Mouse (Mus musculus): ENCODE results near the gene Diaph2. TPM values are rescaled to one million over a fixed set of nuclear protein-coding genes. Genes with fewer than 3 reads are reported as not detected.
"Not testable (repeated sequence)": the region's sequence is repeated elsewhere in the genome, so short reads cannot be mapped to it uniquely, and the experiment has no call there.

The Diaph2 gene
- polyA plus RNA-seq, 1 experiment, result 1.4 TPM

DNA sequence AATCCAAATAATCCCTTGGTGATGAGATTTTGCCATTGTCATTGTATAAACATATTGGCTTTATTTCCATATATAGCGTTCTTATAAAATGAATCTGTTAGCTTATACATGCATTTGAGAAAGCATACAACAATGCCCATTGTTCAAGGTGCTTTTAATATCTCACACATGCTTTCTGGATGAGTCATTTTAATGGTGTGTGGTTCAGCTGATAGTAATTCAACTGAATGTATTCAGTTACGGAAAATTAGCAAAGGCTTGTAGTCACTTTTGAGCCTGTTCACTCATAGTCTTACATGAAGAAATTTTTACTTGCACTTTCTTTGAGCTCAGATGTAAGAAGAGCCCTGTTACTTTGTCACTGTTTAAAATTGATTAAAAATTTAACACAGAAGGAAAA lies 423.6 kb downstream of the Diaph2 start:
- no peaks in the 10 kb centered on the region for H3K27me3 ChIP-seq (ENCODE audit: control insufficient read depth, insufficient read depth, insufficient read length)
- no peak overlapping the region for H3ac ChIP-seq (ENCODE audit: control insufficient read depth, insufficient read length, low read depth)
- H3K4me3 ChIP-seq (ENCODE audit: insufficient read depth, poor library complexity, severe bottlenecking), result no peak overlapping the region
- H3K79me2 ChIP-seq (ENCODE audit: control insufficient read depth, insufficient read depth), result no peaks in the 10 kb centered on the region
- H3K36me3 ChIP-seq (ENCODE audit: control insufficient read depth, insufficient read depth), result no peaks in the 10 kb centered on the region
- TF ChIP-seq CEBPB (IDR thresholded peaks at IDR 0.05; ENCODE audit: low read depth), result no peak
- no peak for TF ChIP-seq MYOD1 (IDR thresholded peaks at IDR 0.05; ENCODE audit: control insufficient read depth, insufficient read length, low read depth)
- TF ChIP-seq USF1 (IDR thresholded peaks at IDR 0.05; ENCODE audit: low read depth), result no peak
- TF ChIP-seq MYOG (IDR thresholded peaks at IDR 0.05; ENCODE audit: control insufficient read depth, extremely low read depth, insufficient read length), result no peak
- TF ChIP-seq MAX (IDR thresholded peaks at IDR 0.05), result no peak
- TF ChIP-seq CTCF (IDR thresholded peaks at IDR 0.05; ENCODE audit: control insufficient read depth, insufficient read depth, insufficient read length), result no peak
- no peak for TF ChIP-seq FOSL1 (IDR thresholded peaks at IDR 0.05; ENCODE audit: insufficient read depth, low read length, poor library complexity, severe bottlenecking)
- no peaks in the 10 kb centered on the region for H3K79me3 ChIP-seq (ENCODE audit: low read depth)

DNA sequence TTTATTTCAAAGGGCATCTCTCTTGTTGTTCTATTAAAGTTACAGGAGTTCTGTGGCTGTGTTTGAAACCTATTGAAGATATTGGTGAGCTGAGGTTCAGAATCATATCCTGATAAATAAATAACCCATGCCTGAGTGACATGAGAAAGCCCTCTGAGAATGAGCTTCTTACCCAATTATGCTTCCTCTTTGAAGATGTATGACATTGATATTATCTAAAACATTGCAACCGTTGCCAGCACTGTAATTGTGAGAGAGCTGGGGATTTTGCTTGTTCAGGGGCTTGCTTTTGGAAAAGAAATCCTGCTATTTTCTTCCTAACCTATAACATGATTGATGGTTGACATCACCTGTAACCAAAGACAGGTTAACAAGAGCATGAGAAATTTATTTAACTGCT lies 438.3 kb downstream of the Diaph2 start:
- no peaks in the 10 kb centered on the region for H3K27me3 ChIP-seq (ENCODE audit: control insufficient read depth, insufficient read depth, insufficient read length)
- no peaks in the 10 kb centered on the region for H3K36me3 ChIP-seq (ENCODE audit: control insufficient read depth, insufficient read depth)
- H3K79me2 ChIP-seq (ENCODE audit: control insufficient read depth, insufficient read depth), result no peaks in the 10 kb centered on the region
- no peak overlapping the region for H3K4me3 ChIP-seq (ENCODE audit: insufficient read depth, poor library complexity, severe bottlenecking)
- TF ChIP-seq USF1 (IDR thresholded peaks at IDR 0.05; ENCODE audit: low read depth) (no peak), CTCF (IDR thresholded peaks at IDR 0.05; ENCODE audit: control insufficient read depth, insufficient read depth, insufficient read length) (no peak), FOSL1 (IDR thresholded peaks at IDR 0.05; ENCODE audit: insufficient read depth, low read length, poor library complexity, severe bottlenecking) (no peak), MYOG (IDR thresholded peaks at IDR 0.05; ENCODE audit: control insufficient read depth, extremely low read depth, insufficient read length) (no peak), MAX (IDR thresholded peaks at IDR 0.05) (no peak), CEBPB (IDR thresholded peaks at IDR 0.05; ENCODE audit: low read depth) (no peak), MYOD1 (IDR thresholded peaks at IDR 0.05; ENCODE audit: control insufficient read depth, insufficient read length, low read depth) (no peak)
- H3ac ChIP-seq (ENCODE audit: control insufficient read depth, insufficient read length, low read depth), result no peak overlapping the region
- H3K79me3 ChIP-seq (ENCODE audit: low read depth), result no peaks in the 10 kb centered on the region

DNA sequence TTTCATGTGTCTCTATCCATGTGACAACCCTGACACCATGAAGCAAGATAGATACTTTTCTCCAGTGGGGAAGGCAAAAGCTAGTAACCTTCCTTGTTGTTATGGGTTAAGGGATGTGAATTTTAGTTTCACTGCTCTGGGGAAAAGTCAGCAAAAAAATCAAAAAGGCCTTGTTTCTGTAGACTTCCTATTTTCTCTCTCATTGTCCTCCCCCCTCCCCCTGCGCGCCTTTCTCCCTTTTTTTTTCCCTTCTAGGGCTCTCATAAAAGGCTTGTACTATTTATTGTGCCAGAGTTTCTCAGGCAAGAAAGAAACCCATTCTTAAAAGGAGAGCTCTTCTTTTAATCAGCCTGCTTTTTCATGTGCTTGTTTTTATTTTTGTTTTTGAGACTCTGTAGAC lies 438.9 kb downstream of the Diaph2 start:
- Histone ChIP-seq H3K27me3 (ENCODE audit: control insufficient read depth, insufficient read depth, insufficient read length) (no peaks in the 10 kb centered on the region), H3K36me3 (ENCODE audit: control insufficient read depth, insufficient read depth) (no peaks in the 10 kb centered on the region), H3K79me3 (ENCODE audit: low read depth) (no peaks in the 10 kb centered on the region), H3K4me3 (ENCODE audit: insufficient read depth, poor library complexity, severe bottlenecking) (no peak overlapping the region), H3ac (ENCODE audit: control insufficient read depth, insufficient read length, low read depth) (no peak overlapping the region), H3K79me2 (ENCODE audit: control insufficient read depth, insufficient read depth) (no peaks in the 10 kb centered on the region)
- TF ChIP-seq USF1 (IDR thresholded peaks at IDR 0.05; ENCODE audit: low read depth), result no peak
- no peak for TF ChIP-seq CTCF (IDR thresholded peaks at IDR 0.05; ENCODE audit: control insufficient read depth, insufficient read depth, insufficient read length)
- TF ChIP-seq FOSL1 (IDR thresholded peaks at IDR 0.05; ENCODE audit: insufficient read depth, low read length, poor library complexity, severe bottlenecking), result no peak
- TF ChIP-seq MAX (IDR thresholded peaks at IDR 0.05), result no peak
- no peak for TF ChIP-seq CEBPB (IDR thresholded peaks at IDR 0.05; ENCODE audit: low read depth)
- no peak for TF ChIP-seq MYOG (IDR thresholded peaks at IDR 0.05; ENCODE audit: control insufficient read depth, extremely low read depth, insufficient read length)

DNA sequence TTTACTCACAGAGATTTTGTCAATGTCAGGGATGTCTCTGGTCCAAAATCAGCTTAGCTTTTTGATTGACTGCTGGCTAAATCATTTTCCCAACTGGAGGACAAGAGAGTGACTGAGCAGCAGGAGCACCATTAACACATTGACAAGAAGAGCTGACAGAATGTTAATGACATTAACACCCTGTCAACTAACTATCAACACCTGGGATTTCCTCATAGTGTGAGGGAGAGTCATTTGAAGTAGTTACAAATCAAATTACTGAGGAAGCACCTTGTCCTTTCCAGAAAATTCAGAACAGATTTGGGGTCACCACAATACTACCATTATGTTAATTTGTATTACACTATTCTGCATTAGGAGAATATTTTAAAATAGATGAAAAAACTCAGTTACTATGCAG lies 439.7 kb downstream of the Diaph2 start:
- no peaks in the 10 kb centered on the region for H3K27me3 ChIP-seq (ENCODE audit: control insufficient read depth, insufficient read depth, insufficient read length)
- no peak overlapping the region for H3K4me3 ChIP-seq (ENCODE audit: insufficient read depth, poor library complexity, severe bottlenecking)
- no peak overlapping the region for H3ac ChIP-seq (ENCODE audit: control insufficient read depth, insufficient read length, low read depth)
- no peak for TF ChIP-seq MYOD1 (IDR thresholded peaks at IDR 0.05; ENCODE audit: control insufficient read depth, insufficient read length, low read depth)
- no peak for TF ChIP-seq FOSL1 (IDR thresholded peaks at IDR 0.05; ENCODE audit: insufficient read depth, low read length, poor library complexity, severe bottlenecking)
- TF ChIP-seq CTCF (IDR thresholded peaks at IDR 0.05; ENCODE audit: control insufficient read depth, insufficient read depth, insufficient read length), result no peak
- no peak for TF ChIP-seq CEBPB (IDR thresholded peaks at IDR 0.05; ENCODE audit: low read depth)
- no peak for TF ChIP-seq USF1 (IDR thresholded peaks at IDR 0.05; ENCODE audit: low read depth)
- TF ChIP-seq MAX (IDR thresholded peaks at IDR 0.05), result no peak
- no peak for TF ChIP-seq MYOG (IDR thresholded peaks at IDR 0.05; ENCODE audit: control insufficient read depth, extremely low read depth, insufficient read length)
- no peaks in the 10 kb centered on the region for H3K79me3 ChIP-seq (ENCODE audit: low read depth)
- H3K79me2 ChIP-seq (ENCODE audit: control insufficient read depth, insufficient read depth), result no peaks in the 10 kb centered on the region
- no peaks in the 10 kb centered on the region for H3K36me3 ChIP-seq (ENCODE audit: control insufficient read depth, insufficient read depth)

DNA sequence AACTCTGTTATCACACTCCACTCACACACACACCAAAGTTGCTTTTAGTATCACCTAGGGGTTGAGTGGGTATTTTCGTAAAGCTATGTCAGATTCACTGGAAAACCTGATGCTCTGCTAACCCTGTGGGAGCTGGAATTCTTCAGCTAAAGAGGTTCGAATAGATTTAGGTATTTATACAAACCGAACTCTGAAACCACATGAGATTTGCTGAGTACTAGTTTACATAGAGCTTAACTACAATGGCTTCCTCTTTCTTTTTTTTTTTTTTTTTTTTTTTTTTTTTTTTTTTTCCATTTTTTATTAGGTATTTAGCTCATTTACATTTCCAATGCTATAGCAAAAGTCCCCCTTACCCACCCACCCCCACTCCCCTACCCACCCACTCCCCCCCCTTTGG lies 447.9 kb downstream of the Diaph2 start:
- not testable (repeated sequence) for H3K36me3 ChIP-seq (ENCODE audit: control insufficient read depth, insufficient read depth); H3K79me2 ChIP-seq (ENCODE audit: control insufficient read depth, insufficient read depth); H3ac ChIP-seq (ENCODE audit: control insufficient read depth, insufficient read length, low read depth); H3K79me3 ChIP-seq (ENCODE audit: low read depth); H3K4me3 ChIP-seq (ENCODE audit: insufficient read depth, poor library complexity, severe bottlenecking); H3K27me3 ChIP-seq (ENCODE audit: control insufficient read depth, insufficient read depth, insufficient read length)

DNA sequence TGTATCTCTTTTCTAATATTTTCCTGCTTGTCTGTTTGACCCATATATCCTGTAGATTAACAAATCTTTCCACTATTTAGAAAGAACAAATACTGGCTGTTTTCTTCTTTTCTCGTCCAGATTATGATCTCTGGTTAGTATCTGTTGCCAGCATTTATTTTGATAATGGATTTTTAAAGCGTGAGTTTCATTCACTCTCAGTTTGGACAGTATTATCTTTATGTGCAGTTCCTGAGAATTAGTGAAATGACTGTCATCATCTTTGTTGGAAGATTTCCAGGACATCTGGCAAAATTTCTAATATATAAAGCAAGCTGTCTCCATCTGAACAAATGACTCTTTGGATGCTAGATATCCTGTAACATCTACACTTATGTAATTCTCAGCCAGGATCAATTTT lies 455.7 kb downstream of the Diaph2 start:
- TF ChIP-seq FOSL1 (IDR thresholded peaks at IDR 0.05; ENCODE audit: insufficient read depth, low read length, poor library complexity, severe bottlenecking) (no peak), CEBPB (IDR thresholded peaks at IDR 0.05; ENCODE audit: low read depth) (no peak), MYOG (IDR thresholded peaks at IDR 0.05; ENCODE audit: control insufficient read depth, extremely low read depth, insufficient read length) (no peak), MAX (IDR thresholded peaks at IDR 0.05) (no peak), USF1 (IDR thresholded peaks at IDR 0.05; ENCODE audit: low read depth) (no peak), MYOD1 (IDR thresholded peaks at IDR 0.05; ENCODE audit: control insufficient read depth, insufficient read length, low read depth) (no peak), CTCF (IDR thresholded peaks at IDR 0.05; ENCODE audit: control insufficient read depth, insufficient read depth, insufficient read length) (no peak)
- no peaks in the 10 kb centered on the region for H3K79me3 ChIP-seq (ENCODE audit: low read depth)
- no peak overlapping the region for H3ac ChIP-seq (ENCODE audit: control insufficient read depth, insufficient read length, low read depth)
- H3K36me3 ChIP-seq (ENCODE audit: control insufficient read depth, insufficient read depth), result no peaks in the 10 kb centered on the region
- H3K79me2 ChIP-seq (ENCODE audit: control insufficient read depth, insufficient read depth), result no peaks in the 10 kb centered on the region
- no peak overlapping the region for H3K4me3 ChIP-seq (ENCODE audit: insufficient read depth, poor library complexity, severe bottlenecking)
- no peaks in the 10 kb centered on the region for H3K27me3 ChIP-seq (ENCODE audit: control insufficient read depth, insufficient read depth, insufficient read length)
